Mouse (Mus musculus) MEL (cell line): ENCODE measurements at regions not wholly inside any gene's neighbourhood (a gene's known extent, or its start where the extent isn't known, plus 50 kb on each side); places are given as distances from the start of the nearest gene placed in this dataset.

Source experiments
- CTCF ChIP-seq, 3 experiments: IDR thresholded peaks in 2 of 3; conservative IDR thresholded peaks in 1 of 3; 2 replicates each; pipeline ENCODE4 v1.5.1; 2011 to 2012; ENCODE audit warnings: low read length in 3 of 3, low read depth in 2 of 3, mild to moderate bottlenecking in 2 of 3, improper control_type of control experiment in 1 of 3, inconsistent platforms in 1 of 3, mixed read lengths in 1 of 3, moderate library complexity in 1 of 3; ENCODE audit not compliant: control insufficient read depth in 1 of 3, insufficient read depth in 1 of 3, poor library complexity in 1 of 3, severe bottlenecking in 1 of 3
- E2F4 ChIP-seq: IDR thresholded peaks from 2 replicates; pipeline ENCODE4 v1.6.1; 2011; ENCODE audit warnings: low read depth, low read length, improper control_type of control experiment, borderline replicate concordance
- ELF1 ChIP-seq: IDR thresholded peaks from 2 replicates; pipeline ENCODE4 v1.6.1; 2014; ENCODE audit warnings: low read depth, mild to moderate bottlenecking, inconsistent platforms, low read length, improper control_type of control experiment, moderate library complexity
- EP300 ChIP-seq, 2 experiments: IDR thresholded peaks; 2 replicates each; pipeline ENCODE4 v1.6.1; 2011; ENCODE audit warnings: improper control_type of control experiment in 2 of 2, low read length in 2 of 2, low read depth in 1 of 2, mild to moderate bottlenecking in 1 of 2
- GATA1 ChIP-seq: IDR thresholded peaks from 2 replicates; pipeline ENCODE4 v1.6.1; 2011; ENCODE audit warnings: low read depth, low read length, improper control_type of control experiment
- JUND ChIP-seq: IDR thresholded peaks from 2 replicates; pipeline ENCODE4 v1.6.1; 2011; ENCODE audit warnings: low read depth, mild to moderate bottlenecking, improper control_type of control experiment, low read length
- KAT2A ChIP-seq: conservative IDR thresholded peaks from 2 replicates; pipeline ENCODE4 v1.6.1; 2012; ENCODE audit warnings: low read depth, low read length, improper control_type of control experiment, inconsistent platforms
- MAX ChIP-seq: IDR thresholded peaks from 2 replicates; pipeline ENCODE4 v1.6.1; 2011; ENCODE audit warnings: low read length, improper control_type of control experiment
- MXI1 ChIP-seq: IDR thresholded peaks from 2 replicates; pipeline ENCODE4 v1.6.1; 2011; ENCODE audit warnings: mild to moderate bottlenecking, low read depth, low read length, improper control_type of control experiment
- MYC ChIP-seq: IDR thresholded peaks from 2 replicates; pipeline ENCODE4 v1.6.1; 2011; ENCODE audit warnings: low read depth, mild to moderate bottlenecking, low read length, improper control_type of control experiment, moderate library complexity
- POLR2A ChIP-seq, 2 experiments: IDR thresholded peaks; 2 replicates each; pipeline ENCODE4 v1.6.1; 2011 to 2012; ENCODE audit warnings: low read length in 2 of 2, mild to moderate bottlenecking in 2 of 2, control low read depth in 1 of 2, improper control_type of control experiment in 1 of 2, low read depth in 1 of 2, moderate library complexity in 1 of 2; ENCODE audit not compliant: control insufficient read depth in 1 of 2, insufficient read depth in 1 of 2, poor library complexity in 1 of 2
- POLR2AphosphoS2 ChIP-seq: IDR thresholded peaks from 2 replicates; pipeline ENCODE4 v1.6.1; 2011; ENCODE audit warnings: low read length, improper control_type of control experiment
- USF1 ChIP-seq: IDR thresholded peaks from 2 replicates; pipeline ENCODE4 v1.6.1; 2014; ENCODE audit warnings: low read depth, mild to moderate bottlenecking, inconsistent platforms, low read length, improper control_type of control experiment, moderate library complexity

DNA sequence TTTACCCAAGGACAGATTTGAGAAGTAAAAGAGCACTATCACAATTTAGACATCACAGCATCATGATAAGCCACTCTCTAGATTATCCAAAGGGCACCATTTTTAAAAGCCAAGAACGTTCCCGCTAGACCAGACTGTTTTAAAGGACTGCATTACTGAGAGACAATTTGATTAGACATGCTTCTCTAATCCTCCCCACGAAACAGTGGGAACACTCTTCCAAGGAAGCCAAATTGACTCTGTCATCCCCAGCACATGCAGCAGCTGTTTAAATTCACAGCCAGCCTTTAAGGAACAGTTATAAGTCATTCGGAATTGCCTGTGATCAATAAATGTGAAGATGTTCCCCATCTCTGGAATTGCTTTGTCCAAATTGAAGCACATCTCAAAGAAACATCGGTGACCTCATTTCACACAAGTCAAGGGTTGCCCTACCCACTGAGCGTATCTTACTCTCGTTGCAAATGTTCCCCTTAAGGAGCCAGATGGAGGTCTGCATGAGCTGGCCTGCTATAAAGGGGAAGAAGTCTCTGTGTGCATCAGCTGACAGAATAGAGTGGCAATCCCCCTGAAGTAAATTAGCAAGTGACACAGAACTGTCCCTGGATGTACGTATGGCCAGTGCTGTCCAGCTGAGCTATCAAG, 393.2 kb downstream of the Pid1 start:
- TF ChIP-seq ELF1 (no peak), JUND (no peak), CTCF (IDR thresholded peaks at IDR 0.05 in 2 of 3, conservative IDR thresholded peaks at IDR 0.05 in 1 of 3; ENCODE audit: control insufficient read depth in 1 of 3, insufficient read depth in 1 of 3, low read depth in 2 of 3, low read length in 3 of 3, poor library complexity in 1 of 3, severe bottlenecking in 1 of 3) (no peak), MYC (no peak), MXI1 (no peak), POLR2AphosphoS2 (no peak), POLR2A (IDR thresholded peaks at IDR 0.05; ENCODE audit: control insufficient read depth in 1 of 2, insufficient read depth in 1 of 2, low read depth in 1 of 2, low read length in 2 of 2, poor library complexity in 1 of 2) (no peak), KAT2A (no peak), EP300 (IDR thresholded peaks at IDR 0.05; ENCODE audit: low read depth in 1 of 2, low read length in 2 of 2) (no peak), USF1 (no peak), E2F4 (no peak), GATA1 (no peak), MAX (no peak)
